Mouse (Mus musculus) megakaryocyte, embryonic 14.5 days (primary cell): ENCODE measurements around the gene Gm21985.
"Not testable (repeated sequence)": the region's sequence is repeated elsewhere in the genome, so short reads cannot be mapped to it uniquely, and the experiment has no call there.

Experiments
- FLI1 ChIP-seq: IDR thresholded peaks from 2 replicates; pipeline ENCODE4 v1.6.1; 2012; ENCODE audit warnings: low read length, inconsistent platforms, mixed read lengths
- GATA1 ChIP-seq: IDR thresholded peaks from 3 replicates; pipeline ENCODE4 v1.6.1; 2012; ENCODE audit warnings: mixed read lengths, low read length, inconsistent platforms, borderline replicate concordance

GRCm38 (mm10) chr2:112448046-112448445 is 181.9 kb downstream of the Gm21985 start:
- TF ChIP-seq FLI1, GATA1: not testable (repeated sequence)
